Mouse (Mus musculus): ENCODE results near the gene Zcchc17.
A peak's percentile ranks its signal among the peaks of the same experiment; 100 is the strongest.

Gene Zcchc17

DNA sequence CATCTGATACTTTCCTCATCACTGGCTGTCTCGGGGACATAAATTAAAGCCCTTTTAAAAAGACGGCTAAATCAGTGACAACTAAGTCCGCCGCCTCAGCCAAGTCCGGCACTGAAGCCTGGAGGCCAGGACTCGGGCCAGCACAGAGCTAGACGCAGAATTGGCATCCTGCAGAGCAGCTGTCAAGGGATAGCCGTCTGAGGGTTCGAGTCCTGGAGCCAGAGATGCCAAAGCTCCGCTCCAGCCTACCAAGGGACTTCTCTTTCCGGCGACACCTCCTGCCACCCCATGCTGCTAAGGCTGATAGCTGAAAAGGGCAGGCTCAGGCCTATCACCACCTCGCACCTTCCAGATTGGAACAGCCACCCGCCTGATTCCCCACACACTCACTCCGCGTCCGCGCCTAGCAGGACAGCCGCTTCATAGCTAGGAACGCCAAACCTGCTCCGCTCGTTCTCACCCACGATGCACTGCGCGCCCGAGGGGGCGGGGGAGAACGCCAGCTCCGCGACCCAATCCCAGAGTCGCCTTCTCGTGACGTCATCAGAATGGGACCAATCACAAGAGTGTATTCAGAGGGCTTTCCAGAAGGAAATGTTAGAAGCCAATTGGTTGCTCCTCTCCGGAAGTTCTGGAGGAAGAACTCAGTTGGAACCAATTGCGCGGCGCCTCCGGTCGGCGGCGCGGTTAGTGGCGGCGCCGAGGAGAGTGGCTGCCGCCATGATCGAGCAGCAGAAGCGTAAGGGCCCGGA lies at the start of gene Zcchc17, which contains the start of gene Snrnp40:
TSS of gene Zcchc17 (minus strand) at position 458 of the 752 bp plus-strand sequence.
TSS of gene Snrnp40 (plus strand) at position 647 of the 752 bp plus-strand sequence.
- peak; percentile 99 for DNase-seq

DNA sequence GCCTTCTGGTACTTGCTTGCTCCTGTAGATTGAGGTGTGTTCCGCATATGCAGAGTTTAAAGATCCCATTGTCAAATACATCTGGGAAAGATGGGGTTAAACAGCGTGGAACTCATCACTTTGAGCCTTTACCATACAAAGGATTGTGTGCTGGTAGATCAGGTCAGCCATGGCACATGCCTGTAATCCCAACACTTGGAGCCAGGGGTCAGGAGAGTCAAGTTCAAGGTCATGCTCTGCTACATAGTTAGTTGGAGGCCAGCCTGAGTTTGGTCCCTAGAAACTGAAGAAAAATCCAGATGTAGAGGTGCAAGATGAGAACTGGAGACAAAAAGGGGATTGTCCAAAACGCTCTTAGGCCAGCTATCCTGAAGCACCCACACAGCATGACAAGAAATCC lies 31.5 kb upstream of the Zcchc17 start:
- no peak for DNase-seq

DNA sequence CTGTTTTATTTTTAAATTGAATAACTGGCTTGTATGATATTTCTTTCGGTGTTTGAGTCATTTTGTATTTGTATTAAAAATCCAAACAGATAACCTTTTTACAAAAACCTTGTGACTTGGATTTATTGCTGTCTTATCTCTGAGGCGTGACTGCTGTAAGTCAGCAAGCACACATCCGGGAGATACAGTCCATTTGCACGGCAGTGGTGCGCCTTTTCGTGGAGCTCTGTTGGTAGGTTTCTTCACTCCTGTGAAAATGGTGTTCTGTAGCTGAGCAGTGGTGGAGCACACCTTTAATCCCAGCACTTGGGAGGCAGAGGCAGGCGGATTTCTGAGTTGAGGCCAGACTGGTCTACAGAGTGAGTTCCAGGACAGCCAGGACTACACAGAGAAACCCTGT lies 30.2 kb upstream of the Zcchc17 start:
- DNase-seq = no peak

DNA sequence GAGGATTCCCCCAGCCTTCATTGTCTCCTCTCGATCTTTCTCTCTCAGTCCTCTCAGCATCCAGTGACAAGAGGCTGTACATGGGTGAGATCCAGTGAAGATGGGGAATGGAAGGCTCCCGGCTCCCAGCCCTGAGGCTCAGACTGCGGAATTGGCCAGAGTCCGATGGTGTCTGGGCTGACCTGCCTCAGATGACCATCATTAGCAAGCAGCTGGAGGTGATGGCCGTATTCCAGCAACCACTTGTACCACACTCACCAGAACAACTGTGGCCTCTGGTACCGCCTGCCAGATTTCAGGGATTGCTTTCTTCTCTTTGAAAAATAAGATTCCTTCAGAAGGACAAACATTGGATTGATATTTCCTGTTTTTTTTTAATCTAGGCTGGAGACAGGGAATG lies 29.8 kb upstream of the Zcchc17 start:
- peak; percentile 94 for DNase-seq

DNA sequence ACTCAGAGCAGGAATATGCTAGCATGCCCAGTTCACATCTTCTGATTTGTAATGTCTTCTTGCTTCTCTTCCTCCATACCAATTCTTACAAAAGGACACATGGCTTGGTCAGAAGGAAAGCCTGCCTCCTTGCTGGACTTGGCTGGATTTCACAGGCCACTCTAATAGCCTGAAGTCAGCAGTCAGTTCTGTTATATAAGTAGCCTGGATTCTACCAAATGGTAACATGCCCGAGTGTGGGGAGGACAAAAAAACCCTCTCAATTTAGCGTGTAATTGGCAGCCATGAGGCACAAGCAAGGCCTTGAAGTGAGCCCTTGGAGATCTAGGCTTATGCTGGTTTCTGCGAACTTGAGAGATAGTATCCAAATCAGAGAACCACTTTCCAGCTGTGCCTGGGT lies 27.5 kb upstream of the Zcchc17 start:
- DNase-seq = peak; percentile 64

DNA sequence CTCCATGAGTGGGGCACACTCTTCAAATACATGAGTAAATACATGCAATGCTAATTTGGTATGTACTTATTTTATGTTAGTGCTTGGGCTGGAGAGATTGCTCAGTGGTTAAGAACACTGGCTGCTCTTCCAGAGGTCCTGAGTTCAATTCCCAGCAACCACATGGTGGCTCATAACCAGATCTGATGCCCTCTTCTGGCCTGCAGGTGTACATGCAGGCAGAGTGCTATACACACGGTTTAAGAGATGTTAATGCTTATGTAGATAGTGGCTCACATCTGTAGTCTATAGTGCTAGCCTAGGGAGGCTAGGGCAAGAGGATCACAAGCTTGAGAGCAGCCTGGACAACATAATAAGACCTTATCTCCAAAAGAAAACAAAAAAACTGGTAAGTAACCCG lies 20.7 kb upstream of the Zcchc17 start:
- DNase-seq = no peak

DNA sequence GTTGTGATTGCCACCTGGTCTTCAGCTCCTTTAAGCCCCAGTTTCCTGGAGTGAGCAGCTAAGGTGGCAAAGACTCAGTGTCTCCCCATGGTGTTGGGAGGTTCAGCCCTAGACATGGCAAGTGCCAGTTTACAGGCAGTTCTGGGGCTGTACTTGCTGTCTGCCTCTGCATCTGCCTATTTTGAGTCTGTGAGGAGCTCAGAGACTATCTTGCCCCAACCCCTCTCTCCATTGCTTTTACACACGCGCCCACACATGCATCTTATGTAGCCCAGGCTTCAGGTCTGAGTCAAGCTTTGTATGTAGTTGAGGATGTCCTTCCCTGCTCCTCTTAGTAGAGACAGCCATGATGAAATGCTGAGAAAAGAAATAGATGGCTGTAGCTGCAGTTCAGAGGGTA lies 19.4 kb upstream of the Zcchc17 start:
- DNase-seq = no peak

DNA sequence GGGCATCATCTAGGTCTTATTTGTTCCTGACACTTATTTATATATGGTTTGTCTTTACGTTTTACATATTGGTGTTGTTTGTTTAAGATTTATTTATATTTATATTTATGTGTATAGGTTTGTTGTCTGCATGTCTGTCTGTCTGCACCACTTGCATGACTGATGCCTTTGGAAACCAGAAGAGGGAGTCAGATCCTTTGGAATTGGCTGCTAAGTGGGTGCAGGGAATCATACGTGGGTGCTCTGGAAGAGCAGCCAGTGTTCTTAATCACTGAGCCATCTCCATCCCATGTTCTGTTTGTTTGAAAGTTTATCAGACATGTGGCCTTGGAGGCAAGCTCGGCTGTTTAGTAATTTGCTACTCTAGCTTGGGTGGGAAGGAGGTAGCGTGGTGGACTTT lies 17.8 kb upstream of the Zcchc17 start:
- no peak for DNase-seq

DNA sequence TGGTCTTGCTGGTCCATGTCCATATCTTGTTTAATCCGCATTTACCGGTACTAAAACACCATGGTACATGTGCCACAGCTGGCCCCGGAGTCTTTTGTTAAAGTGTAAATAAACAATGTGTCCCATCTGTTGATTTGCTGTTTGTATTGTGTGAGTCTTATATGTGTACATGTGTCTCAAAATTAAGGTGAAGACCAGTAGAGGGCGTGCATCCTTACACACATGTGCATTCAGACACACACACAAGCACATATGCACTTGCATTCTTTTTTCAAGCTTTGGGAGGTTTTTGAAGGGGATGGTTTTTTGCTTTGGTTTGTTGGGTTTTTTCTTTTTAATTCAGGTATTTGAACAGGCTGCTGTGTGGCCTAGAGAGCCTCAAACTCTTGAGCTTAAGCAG lies 16.9 kb upstream of the Zcchc17 start:
- DNase-seq = no peak

DNA sequence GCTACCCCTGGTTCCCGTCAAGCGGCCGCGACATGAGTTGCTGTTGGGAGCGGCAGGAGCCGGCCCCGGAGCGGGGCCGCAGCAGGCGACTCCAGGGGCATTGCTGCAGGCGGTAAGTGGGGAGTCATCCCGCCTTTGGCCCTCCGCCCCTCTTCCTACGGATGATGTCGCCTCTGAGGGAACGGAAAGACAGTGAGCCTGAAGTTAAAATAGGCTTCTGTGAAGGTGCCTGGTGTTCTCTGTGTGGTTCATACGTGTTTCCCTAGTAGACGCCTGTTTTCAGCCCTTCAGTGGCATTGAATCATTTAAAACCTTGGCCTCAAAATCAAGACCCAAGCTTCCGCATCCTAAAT lies 471 bp upstream of the Zcchc17 start:
- no peak for DNase-seq

DNA sequence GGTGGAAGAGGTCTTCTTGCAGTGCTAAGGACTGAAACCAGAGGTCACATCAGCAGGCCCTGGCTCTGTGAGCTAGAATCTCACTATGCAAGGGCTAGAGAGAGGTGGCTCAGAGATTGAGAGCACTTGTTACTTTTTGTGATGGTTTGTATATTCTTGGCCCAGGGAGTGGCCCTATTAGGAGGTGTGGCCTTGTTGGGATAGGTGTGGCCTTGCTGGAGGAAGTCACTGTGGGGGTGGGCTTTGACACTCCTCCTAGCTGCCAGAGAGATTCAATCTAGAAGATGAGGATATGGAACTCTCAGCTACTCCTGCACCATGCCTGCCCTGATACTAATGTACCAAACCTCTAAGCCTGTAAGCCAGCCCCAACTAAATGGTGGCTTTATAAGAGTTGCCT lies 1.8 kb downstream of the Zcchc17 start:
- no peak for DNase-seq

DNA sequence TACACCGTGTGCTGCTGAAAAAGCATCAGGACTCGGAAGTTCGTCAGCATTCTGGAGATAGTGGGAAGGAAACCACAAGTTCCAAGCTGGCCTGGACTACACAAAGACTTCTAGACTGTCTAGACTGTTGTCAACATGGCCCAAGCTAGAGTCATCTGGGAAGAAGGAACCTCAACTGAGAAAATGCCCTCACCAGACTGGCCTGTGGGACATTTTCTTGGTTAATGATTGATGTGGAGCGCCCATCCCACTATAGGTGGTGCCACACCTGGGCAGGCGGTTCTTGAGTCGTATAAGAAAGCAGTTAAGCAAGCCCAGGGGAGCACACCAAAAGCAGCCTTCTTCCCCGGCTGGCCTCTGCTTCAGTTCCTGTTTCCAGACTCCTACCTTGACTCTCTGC lies 7.2 kb downstream of the Zcchc17 start:
- DNase-seq = peak; percentile 22

DNA sequence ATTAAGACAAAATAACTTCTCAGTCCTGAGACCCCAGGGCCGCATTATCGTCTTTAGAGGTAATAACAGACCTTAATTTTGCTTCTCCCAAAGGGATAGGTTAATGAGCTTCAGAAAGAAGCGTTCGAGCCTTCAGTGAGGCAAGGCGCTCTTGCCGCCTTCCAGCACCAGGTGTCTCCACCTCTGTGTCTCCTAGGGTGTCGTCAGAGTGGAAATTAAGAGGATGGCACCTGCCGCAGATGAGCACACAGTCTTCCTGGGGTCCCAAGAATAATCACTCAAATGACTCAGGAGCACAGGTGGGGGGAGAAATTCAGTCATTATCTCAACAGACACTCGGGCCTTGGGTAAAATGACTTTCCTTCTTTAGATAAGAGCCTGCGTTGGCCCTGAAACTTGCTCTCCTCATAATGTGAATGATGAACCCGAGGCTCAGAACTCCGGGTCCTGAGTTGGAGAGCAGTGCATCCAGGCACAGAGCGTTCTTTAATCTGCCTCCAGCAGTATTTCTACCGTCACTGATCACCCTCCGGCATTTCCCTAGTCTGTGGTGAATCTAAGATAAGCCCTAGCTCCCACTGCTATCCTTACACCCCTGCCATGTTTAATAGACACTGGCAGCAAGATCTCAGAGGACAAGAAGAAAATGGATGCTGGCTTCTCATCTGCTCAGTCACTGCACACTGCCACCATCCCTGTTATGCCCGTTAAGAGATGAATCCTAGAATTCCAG lies 8.9 kb downstream of the Zcchc17 start:
- DNase-seq = no peak

DNA sequence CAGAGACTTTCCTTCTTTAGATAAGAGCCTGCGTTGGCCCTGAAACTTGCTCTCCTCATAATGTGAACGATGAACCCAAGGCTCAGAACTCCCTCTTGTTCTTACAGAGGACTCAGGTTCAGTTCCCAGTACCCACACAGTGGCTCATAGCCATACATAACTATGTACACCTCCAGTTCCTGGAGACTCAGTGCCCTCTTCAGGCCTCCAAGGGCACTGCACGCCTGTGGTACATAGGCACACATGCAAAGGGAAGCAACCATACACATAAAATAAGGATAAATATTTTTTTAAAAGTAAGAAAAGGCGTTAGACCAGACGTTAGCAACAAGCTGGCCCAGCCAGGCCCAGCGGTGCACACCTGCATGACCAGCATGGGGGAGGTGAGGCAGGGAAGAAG lies 10.1 kb downstream of the Zcchc17 start:
- no peak for DNase-seq

DNA sequence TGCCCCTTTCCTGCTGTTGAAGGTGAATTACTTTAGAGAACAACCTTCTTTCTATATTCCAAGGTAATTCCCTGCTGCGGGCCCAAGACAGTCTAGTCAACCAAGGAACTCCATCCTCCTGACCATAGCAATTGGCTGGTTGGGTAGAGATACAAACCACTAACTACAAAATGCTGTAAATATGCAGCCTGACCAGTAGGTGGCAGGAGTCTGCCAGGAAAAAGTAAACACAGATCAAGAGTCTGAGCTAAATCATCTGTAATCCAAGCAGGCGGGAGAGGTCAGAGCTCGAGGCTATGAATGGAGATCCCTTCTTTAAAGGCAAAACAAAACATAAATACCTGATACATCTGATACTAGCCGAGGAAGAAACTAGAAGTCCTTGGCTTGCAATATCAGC lies 18.1 kb downstream of the Zcchc17 start:
- peak; percentile 63 for DNase-seq

DNA sequence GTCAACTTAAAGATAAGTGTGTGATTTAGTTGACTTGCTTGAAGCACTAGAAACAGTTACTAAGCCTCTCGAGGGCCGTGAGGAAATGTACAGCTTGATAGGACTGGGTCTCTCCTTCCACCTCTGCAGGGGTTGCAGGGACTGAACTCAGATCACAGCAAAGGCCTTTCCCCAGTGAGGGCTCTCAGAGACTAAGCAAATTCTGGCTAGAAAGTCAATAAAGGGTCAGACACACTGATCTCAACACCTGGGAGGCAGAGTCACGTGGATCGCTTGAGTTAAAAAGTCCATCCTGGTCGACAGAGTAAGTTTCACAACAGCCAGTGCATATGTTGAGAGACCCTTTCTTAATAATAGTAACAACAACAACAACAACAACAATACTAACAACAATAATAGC lies 23.9 kb downstream of the Zcchc17 start:
- no peak for DNase-seq

DNA sequence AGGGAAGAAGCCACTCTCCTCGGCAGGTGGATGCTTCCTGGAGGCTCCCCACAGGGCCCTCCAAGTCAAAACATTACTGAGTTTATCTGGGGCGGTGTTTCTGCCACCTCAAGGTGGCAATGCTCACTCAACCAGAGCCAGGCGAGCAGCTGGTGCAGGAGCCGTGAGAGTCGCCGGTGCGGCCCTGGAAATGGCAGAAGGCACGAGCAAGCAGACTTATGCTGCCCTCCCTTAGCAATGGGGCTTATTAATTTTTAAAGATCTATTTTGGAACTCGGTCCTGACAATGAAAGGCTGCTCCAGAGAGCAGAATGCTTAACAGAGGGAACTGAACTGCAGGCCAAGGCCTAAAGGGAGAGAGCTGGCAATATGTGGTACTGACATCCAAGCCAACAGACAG lies 32.4 kb downstream of the Zcchc17 start:
- DNase-seq = no peak

DNA sequence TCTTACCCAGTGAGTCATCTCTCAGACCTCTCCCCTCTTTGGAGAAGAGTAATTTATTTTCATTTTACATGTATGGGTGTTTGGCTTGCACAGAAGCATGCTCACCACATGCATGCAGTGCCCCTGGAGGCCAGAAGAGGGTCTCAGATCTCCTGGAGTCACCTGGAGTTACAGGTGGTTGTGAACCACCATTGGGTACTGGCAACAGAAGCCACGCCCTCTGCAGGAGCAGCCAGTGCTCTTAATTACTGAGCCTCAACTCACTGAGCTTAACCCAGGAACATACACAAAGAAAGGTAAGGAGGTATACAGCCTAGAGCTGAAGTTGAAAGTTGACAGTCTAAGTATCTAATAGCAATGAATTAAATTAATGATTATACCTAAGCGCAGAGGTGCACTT lies 34.3 kb downstream of the Zcchc17 start:
- no peak for DNase-seq

DNA sequence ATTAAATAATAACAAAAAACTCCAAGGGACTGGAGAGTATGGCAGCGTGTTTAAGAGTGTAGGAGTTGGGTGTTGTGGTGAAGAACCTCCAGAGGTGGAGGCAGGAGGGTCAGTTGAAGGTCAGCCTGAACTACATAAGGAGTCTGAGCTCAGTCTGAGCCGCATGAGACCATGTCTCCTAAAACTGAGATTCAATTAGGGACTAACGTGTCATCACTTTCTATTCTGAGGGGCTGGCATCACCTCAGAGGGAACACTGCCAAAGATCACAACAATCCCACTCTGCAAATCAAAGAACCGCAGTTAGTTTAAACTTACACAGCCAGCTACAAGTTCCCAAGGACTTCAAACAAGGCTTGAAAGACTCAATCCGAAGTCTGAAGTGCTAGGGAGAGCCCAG lies 36.1 kb downstream of the Zcchc17 start:
- no peak for DNase-seq

DNA sequence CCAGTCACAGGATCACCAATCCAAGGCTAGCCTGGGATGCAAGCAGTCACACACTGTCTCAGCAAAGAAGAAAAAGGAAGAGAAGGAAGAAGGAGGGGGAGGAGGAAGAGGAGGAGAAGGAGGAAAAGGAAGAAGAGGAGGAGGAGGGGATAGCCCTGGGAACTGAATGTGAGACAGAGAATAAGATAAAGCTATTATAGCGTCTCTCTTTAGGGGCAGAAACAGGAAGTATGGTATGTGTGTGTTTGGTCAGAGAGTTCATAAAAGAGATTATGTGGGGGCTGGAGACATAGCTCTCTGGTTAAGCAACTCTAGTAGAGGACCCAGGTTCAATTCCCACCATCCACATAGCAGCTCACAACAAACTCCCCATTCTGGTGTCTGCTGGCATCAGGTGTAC lies 36.6 kb downstream of the Zcchc17 start:
- DNase-seq = no peak

DNA sequence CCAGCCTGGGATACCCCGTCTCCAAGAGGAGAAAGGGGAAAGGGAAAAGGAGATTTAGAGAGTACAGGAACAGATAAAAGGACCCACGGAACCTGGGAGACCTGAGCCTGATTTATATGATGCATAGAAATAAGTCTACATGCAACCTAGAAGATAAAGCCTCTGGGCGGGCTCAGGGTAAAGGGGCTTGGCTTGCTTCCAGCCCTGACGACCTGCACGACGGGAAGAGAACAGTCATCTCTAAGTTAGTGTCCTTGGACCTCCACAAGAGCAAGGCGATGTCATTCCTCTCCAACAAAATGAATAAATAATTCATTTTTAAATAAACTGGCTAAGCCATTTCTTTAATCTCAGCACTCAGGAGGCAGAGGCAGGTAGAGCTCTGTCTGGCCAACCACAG lies 37.2 kb downstream of the Zcchc17 start:
- no peak for DNase-seq

DNA sequence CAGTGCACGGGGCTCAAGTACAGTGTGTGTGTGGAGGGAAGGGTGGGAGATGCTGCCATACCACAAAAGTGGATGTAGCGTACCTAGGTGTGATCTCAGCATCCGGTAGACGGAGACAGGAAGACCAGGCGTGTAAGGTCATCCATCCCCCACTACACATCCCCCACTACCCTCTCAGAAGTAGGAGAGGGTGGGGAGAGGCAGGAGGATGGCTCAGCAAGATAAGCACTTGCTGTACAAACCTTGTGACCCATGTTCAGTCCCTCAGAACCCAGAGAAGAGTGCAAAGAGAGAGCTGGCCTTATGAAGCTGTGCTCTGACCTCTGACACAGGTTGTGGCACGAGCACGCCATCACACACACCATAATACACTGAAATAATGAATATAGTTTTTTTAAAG lies 38.1 kb downstream of the Zcchc17 start:
- no peak for DNase-seq

DNA sequence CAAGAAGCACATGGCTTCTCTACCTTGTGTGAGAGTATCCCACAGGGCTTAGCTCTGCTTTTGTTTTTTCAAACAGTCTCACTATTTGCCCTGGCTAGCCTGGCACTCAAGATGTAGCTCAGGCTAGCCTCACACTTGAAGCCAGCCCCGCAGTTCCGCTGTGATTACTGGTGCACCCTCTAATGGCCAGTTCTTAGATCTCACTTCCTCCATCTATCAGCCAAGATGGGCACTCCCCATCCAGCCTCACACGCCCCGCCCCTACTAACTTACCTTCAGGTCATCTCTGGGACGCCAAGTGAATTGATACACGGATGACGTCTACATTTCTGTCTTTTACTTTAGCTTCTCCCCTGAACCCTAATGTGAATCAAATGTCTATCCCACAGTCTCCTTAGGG lies 40.2 kb downstream of the Zcchc17 start:
- DNase-seq = no peak

DNA sequence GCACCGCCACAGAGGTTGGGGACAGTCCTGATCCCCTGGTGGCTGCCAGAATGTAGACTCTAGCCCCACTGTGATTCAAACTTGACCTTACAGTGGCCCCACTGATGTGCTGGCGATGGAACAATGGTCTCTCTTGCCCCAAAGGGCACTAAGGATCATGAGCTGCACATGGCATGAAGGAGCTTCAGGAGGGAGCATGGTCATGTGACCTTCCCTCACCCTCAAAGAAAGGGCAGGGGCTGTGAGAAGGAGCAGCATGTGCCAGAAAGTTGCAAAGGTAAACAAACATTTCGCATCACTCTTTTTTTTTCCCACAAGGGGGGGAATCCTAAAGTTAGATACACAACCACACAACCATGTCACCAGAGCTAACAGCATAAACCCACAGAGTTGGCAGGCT lies 41.6 kb downstream of the Zcchc17 start:
- peak; percentile 50 for DNase-seq

DNA sequence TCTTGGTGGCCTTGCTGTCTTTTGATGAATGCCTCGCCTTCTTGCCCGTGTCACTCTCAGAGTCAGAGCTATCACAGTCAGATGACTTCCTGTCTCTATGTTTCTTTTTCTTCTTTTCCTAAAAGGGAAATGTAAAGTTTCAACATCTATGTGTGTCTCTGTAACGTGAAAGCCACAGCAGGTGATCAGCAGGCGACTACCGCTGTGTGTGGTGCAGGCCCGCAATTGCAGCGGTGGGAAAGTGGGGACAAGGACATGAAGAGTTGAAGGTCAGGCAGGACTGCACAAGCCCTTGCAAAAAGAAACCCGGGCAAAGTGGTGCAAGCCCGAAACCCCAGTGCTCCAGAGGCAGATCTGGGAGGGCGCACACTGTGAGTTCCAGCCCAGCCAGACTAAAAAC lies 43.1 kb downstream of the Zcchc17 start:
- DNase-seq = no peak
